Mouse (Mus musculus): ENCODE data around the gene Tmem237.

Gene Tmem237

DNA sequence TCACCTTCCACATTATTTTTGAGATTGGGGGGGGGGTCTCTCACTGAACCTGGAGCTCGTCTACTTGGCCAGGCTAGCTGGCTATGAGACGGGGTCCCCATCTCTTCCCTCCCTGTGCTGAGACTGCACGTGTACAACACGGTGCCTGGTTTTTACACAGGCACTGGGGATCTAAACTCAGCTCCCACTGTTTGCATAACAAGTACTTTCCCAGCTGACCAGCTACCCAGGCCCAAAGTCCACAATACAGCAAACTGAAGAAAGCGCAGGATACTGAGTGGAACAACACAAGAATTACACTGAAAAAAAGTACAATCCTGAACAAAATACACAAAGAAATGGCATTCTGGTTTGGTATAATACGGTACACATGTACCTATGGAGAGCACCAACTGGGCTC, 18.1 kb downstream of the Tmem237 start:
- in situ Hi-C loops (cut with MboI, MseI): no loop called here

DNA sequence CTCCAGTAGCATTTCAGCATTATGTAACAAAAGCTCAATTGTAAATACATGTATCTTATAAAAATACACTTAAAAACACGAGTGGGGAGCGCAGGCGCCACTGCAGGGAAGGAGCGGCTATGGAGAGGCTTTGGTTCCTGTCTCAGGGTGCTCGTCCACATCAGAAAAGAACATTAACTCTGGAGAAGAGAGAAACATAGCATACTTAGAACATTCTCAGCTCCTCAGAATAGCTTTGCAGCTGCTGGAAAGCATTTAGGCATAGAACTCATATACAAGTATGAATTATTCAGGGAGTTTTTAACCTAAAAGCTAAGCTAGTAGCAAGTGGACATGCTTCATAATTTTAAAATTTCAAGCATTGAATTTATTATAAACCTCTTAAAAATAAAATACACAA, 19.2 kb downstream of the Tmem237 start:
- in situ Hi-C loops (cut with MboI, MseI): no loop called here

DNA sequence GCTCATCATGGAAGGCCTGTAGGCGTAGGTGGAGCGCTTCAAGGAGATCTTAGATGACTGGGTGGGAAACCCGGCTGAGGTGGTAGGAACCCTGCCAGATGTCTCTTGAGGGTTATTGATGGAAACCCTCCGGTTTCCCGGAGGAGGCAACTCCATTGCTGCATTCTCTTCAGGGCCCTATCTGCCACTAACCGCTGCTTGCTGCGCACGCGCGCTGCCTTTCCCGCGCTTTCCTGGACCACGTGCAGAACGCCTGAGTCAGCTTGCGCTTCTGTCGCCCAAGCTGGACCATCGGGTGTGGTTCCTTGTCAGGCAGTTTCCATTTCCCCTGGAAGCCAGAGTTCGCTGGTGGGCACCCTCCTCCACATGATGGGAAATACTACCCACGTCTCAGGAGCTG, 25.5 kb downstream of the Tmem237 start, which contains the start of gene C2cd6:
Gene C2cd6, minus strand, starts transcription at position 196 of the 400 bp plus-strand sequence.
- in situ Hi-C loops (cut with MboI, MseI): loop anchor here (25.0 kb wide), 1 partner anchor 1057 kb away; the partner anchor contains the start of gene Aox1

- in situ Hi-C loops (cut with MboI, MseI): no loop called here
Observed at GRCm38 (mm10) chr1:59070867-59071266, 49.3 kb downstream of the Tmem237 start.

GRCm38 (mm10) chr1:59067976-59068375, 52.2 kb downstream of the Tmem237 start:
- in situ Hi-C loops (cut with MboI, MseI): no loop called here

DNA sequence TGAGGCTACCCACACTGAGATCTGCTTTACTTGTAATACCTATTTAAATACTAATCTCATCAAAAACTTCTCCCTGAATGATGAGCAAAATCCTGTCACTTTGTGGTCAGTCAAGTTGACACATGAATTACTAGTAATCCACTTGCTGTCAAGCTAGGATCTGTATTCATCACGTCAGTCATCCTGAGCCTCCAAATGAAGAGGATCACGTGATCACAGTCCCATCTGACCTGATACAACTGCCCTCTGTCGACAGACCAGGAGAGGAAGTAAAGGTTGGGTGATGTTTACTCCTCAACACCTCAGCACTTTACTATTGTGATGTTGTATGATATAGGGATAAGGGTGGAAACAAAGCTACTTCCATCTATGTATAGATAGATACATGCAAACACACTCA, 56.5 kb downstream of the Tmem237 start:
- in situ Hi-C loops (cut with MboI, MseI): no loop called here

GRCm38 (mm10) chr1:59056955-59057354, 63.3 kb downstream of the Tmem237 start:
- in situ Hi-C loops (cut with MboI, MseI): no loop called here

- in situ Hi-C loops (cut with MboI, MseI): no loop called here
Observed at GRCm38 (mm10) chr1:59051306-59051705, 68.9 kb downstream of the Tmem237 start.
